Mouse (Mus musculus): ENCODE data around the gene Ltb4r2. TPM values are rescaled to one million over a fixed set of nuclear protein-coding genes. Genes with fewer than 3 reads are reported as not detected.

The Ltb4r2 gene
- polyA plus RNA-seq (2015; fragmentation: Nextera tagmentation; extraction: Ambion mirVana): 0.31 and 0.52 TPM in 2 replicates

- Histone ChIP-seq H3K36me3 (no peaks in the 10 kb centered on the region), H3K4me3 (replicated peaks) (peak within 1 kb of the TSS; percentile 52), H3K4me1 (replicated peaks) (peaks cover 11% of the 10 kb centered on the region), H3K4me2 (replicated peaks) (peak within 1 kb of the TSS; percentile 100), H3K27me3 (replicated peaks) (peaks cover 18% of the 10 kb centered on the region), H3K27ac (0 out of 2 replicates have a peak within 1 kb of the TSS, but pooled peaks have one; percentile 48), H3K9me3 (no peaks in the 10 kb centered on the region), H3K9ac (peak within 1 kb of the TSS; percentile 74)
- no peak for ATAC-seq
- 74% methylated on average over 6 of the region's 6 CpGs for WGBS
Measured at GRCm38 (mm10) chr14:55761163-55761562, at the start of gene Ltb4r2. Ltb4r2 (plus strand) TSS chr14:55761428.

DNA sequence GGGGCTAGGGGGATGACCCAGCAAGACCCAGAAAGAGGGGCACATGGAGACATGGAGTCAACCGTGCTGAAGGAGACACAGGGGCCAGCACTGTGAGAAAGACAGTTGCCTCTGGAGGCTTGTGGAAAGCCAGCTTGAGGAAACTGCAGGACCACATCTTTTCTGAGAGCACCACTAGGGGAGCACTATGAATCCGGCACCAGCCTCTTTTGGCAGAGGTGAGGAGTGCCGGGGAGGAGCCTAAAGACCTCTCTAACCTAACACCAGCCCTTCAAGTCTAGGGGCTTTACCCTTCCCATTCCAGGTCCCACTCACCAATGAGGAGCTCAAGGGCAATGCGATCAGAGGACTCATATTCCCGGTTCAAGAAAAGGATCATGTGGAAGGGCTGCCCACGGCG lies 49.4 kb upstream of the Ltb4r2 start:
- no peak overlapping the region for H3K27ac ChIP-seq
- H3K27me3 ChIP-seq (replicated peaks): peaks cover 4% of the 10 kb centered on the region; the same call in 1 of the 2 replicates
- H3K4me2 ChIP-seq (replicated peaks): no peak overlapping the region
- no peak overlapping the region for H3K9ac ChIP-seq
- no peaks in the 10 kb centered on the region for H3K9me3 ChIP-seq
- no peak for ATAC-seq
- H3K4me1 ChIP-seq (replicated peaks): peaks cover 13% of the 10 kb centered on the region
- H3K36me3 ChIP-seq: no peaks in the 10 kb centered on the region
- no peak overlapping the region for H3K4me3 ChIP-seq (replicated peaks)
- 77% methylated on average over 7 of the region's 7 CpGs for WGBS

DNA sequence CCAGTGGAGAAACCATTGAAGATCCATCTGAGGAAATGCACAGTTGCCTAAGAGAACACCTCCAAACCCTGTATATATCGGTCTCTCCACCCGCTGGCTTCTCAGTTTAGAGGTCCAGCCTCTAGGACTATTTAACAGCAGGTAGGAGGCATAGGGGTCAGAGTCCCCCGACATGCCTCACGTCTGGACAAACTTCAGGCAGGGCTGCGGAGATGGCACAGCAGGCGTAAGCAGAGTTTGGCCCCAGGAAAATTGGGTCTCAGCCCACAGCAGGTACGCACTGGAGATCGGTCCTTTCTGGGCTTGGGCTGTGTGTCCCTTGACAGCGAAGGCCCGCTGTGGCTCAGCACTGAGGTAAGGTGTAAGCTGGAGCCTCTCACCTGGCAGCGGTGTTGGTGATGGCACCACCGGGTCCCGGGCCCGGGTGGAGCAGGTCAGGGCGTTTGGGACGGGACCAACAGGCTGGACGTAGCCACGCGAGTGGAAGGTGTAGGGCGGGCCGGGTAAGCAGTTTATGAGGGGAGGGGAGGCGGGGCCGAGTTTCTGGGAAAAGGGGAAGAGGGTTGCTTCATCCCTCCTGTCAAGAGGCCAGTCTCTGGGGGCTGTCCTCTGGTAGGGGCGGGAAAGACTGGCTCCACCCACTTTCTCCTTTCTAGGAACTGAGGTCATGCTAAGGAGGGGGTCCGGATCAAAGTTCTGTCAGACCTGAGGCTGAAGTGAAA lies 48.1 kb upstream of the Ltb4r2 start:
- peak overlapping the region; percentile 72 for H3K4me2 ChIP-seq (replicated peaks)
- peak overlapping the region; percentile 23 for H3K4me3 ChIP-seq (replicated peaks)
- H3K36me3 ChIP-seq: 0 out of 2 replicates have a peak, but pooled peaks cover 1% of the 10 kb centered on the region
- peak overlapping the region; percentile 34 for H3K9ac ChIP-seq
- H3K4me1 ChIP-seq (replicated peaks): peaks cover 13% of the 10 kb centered on the region
- WGBS: 10% methylated on average over 25 of the region's 25 CpGs
- no peak overlapping the region for H3K27ac ChIP-seq
- peaks cover 4% of the 10 kb centered on the region; the same call in 1 of the 2 replicates for H3K27me3 ChIP-seq (replicated peaks)
- H3K9me3 ChIP-seq: no peaks in the 10 kb centered on the region
- peak; percentile 74 for ATAC-seq

DNA sequence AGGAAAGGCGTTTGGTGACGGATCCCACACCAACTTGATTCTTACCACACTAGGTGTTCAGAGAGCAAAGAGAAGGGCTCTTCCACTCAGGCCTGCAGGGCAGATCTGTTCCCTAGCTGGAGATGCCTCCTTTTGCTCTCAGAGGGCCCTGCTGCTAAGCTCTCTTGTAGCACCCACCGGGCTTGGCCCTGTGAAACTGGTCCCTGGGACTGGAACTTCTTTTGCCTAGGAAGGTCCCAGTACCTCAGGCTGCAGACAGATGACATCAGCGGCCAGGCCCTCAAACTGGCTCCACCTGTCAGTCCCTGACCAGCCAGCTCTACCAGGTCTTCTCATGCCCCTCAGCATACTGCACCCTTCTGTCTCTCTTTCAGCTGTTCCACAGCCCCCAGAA lies 47.5 kb upstream of the Ltb4r2 start, which contains the start of gene Tgm1:
Tgm1 (minus strand) TSS at position 198 of the 394 bp plus-strand sequence.
- Histone ChIP-seq H3K4me1 (replicated peaks) (peaks cover 13% of the 10 kb centered on the region), H3K4me2 (replicated peaks) (peak within 1 kb of the TSS; percentile 72), H3K9ac (peak within 1 kb of the TSS; percentile 34), H3K27ac (no peak within 1 kb of the TSS), H3K9me3 (no peaks in the 10 kb centered on the region), H3K36me3 (0 out of 2 replicates have a peak, but pooled peaks cover 4% of the 10 kb centered on the region), H3K27me3 (replicated peaks) (peaks cover 4% of the 10 kb centered on the region; the same call in 1 of the 2 replicates), H3K4me3 (replicated peaks) (peak within 1 kb of the TSS; percentile 23)
- ATAC-seq: peak; percentile 52
- WGBS: 25% methylated on average over 4 of the region's 4 CpGs

- WGBS: 25% methylated on average over 6 of the region's 6 CpGs
- ATAC-seq: peak; percentile 32
- no peak overlapping the region for H3K4me3 ChIP-seq (replicated peaks)
Measured at GRCm38 (mm10) chr14:55714893-55715292, 46.3 kb upstream of the Ltb4r2 start.

GRCm38 (mm10) chr14:55716271-55716670 lies 45.0 kb upstream of the Ltb4r2 start:
- no peak overlapping the region for H3K27ac ChIP-seq
- peaks cover 4% of the 10 kb centered on the region; the same call in 1 of the 2 replicates for H3K27me3 ChIP-seq (replicated peaks)
- H3K4me1 ChIP-seq (replicated peaks): peaks cover 18% of the 10 kb centered on the region
- no peaks in the 10 kb centered on the region for H3K9me3 ChIP-seq
- WGBS: 94% methylated on average over 6 of the region's 6 CpGs
- no peak overlapping the region for H3K4me2 ChIP-seq (replicated peaks)
- H3K36me3 ChIP-seq: peaks cover 4% of the 10 kb centered on the region; the same call in 1 of the 2 replicates
- ATAC-seq: no peak
- no peak overlapping the region for H3K9ac ChIP-seq
- H3K4me3 ChIP-seq (replicated peaks): no peak overlapping the region

More at GRCm38 (mm10) chr14:55714893-55715292, 46.3 kb upstream of the Ltb4r2 start:
- Histone ChIP-seq H3K9me3 (no peaks in the 10 kb centered on the region), H3K4me2 (replicated peaks) (no peak overlapping the region), H3K27me3 (replicated peaks) (peaks cover 4% of the 10 kb centered on the region; the same call in 1 of the 2 replicates), H3K36me3 (0 out of 2 replicates have a peak, but pooled peaks cover 4% of the 10 kb centered on the region), H3K9ac (no peak overlapping the region), H3K27ac (no peak overlapping the region), H3K4me1 (replicated peaks) (peaks cover 13% of the 10 kb centered on the region)

DNA sequence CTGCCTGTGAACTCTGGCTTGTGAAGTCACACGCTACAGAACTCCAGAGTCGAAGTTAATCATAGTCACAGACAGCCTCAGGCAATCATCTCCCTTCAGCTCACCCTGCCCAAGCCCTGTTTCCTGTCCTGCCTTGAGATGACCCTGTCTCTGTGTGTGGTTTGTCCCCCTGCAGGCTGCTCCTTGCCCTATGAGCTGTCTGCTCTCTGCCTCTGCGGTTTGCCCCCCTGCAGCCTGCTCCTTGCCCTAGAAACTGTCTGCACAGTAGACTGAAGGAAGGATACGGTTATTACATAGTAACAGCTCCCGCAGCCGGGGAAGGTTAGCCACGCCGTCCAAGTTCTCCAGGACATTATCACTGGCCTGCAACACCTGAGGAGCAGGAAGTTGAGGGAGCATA lies 44.3 kb upstream of the Ltb4r2 start:
- ATAC-seq: no peak
- Histone ChIP-seq H3K36me3 (peaks cover 4% of the 10 kb centered on the region; the same call in 1 of the 2 replicates), H3K9me3 (no peaks in the 10 kb centered on the region), H3K27me3 (replicated peaks) (peaks cover 4% of the 10 kb centered on the region; the same call in 1 of the 2 replicates), H3K4me1 (replicated peaks) (peaks cover 20% of the 10 kb centered on the region), H3K4me3 (replicated peaks) (no peak overlapping the region), H3K4me2 (replicated peaks) (no peak overlapping the region), H3K9ac (no peak overlapping the region), H3K27ac (no peak overlapping the region)
- 74% methylated on average over 8 of the region's 8 CpGs for WGBS

DNA sequence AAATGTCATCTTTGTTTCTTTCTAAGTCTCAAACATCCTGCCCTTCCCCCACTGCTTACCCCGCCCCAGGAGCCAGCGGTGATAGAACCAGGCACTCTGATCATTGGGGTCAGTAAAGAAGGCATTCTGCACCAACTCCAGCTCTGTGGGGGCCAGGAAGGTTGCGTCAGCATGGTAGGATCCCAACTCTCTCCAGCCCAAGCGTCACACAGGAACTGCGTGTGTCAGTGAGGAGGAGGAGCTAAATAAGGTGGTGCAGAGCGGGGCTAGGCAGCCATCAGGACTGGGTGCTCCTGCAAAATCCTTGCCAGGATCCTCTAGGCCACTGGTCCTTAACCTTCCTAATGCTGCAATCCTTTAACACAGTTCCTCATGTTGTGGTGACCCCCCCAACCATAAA lies 41.5 kb upstream of the Ltb4r2 start:
- Histone ChIP-seq H3K4me3 (replicated peaks) (no peak overlapping the region), H3K27ac (no peak overlapping the region), H3K27me3 (replicated peaks) (no peaks in the 10 kb centered on the region), H3K36me3 (peaks cover 4% of the 10 kb centered on the region; the same call in 1 of the 2 replicates), H3K4me1 (replicated peaks) (0 out of 2 replicates have a peak, but pooled peaks cover 7% of the 10 kb centered on the region), H3K4me2 (replicated peaks) (no peak overlapping the region), H3K9me3 (no peaks in the 10 kb centered on the region), H3K9ac (no peak overlapping the region)
- ATAC-seq: no peak
- 84% methylated on average over 6 of the region's 6 CpGs for WGBS

- 92% methylated on average over 12 of the region's 12 CpGs for WGBS
- Histone ChIP-seq H3K4me1 (replicated peaks) (0 out of 2 replicates have a peak, but pooled peaks cover 7% of the 10 kb centered on the region), H3K4me3 (replicated peaks) (no peak overlapping the region), H3K27me3 (replicated peaks) (no peaks in the 10 kb centered on the region), H3K4me2 (replicated peaks) (peak overlapping the region; percentile 89; the same call in 1 of the 2 replicates), H3K27ac (no peak overlapping the region), H3K36me3 (peaks cover 4% of the 10 kb centered on the region; the same call in 1 of the 2 replicates), H3K9me3 (no peaks in the 10 kb centered on the region), H3K9ac (no peak overlapping the region)
- no peak for ATAC-seq
Measured at GRCm38 (mm10) chr14:55720666-55721065, 40.6 kb upstream of the Ltb4r2 start.

- Histone ChIP-seq H3K27me3 (replicated peaks) (no peaks in the 10 kb centered on the region), H3K9ac (peak overlapping the region; percentile 81; the same call in 1 of the 2 replicates), H3K4me2 (replicated peaks) (peak overlapping the region; percentile 89), H3K27ac (no peak overlapping the region), H3K9me3 (no peaks in the 10 kb centered on the region), H3K36me3 (peaks cover 4% of the 10 kb centered on the region; the same call in 1 of the 2 replicates), H3K4me3 (replicated peaks) (peak overlapping the region; percentile 91), H3K4me1 (replicated peaks) (0 out of 2 replicates have a peak, but pooled peaks cover 7% of the 10 kb centered on the region)
- 71% methylated on average over 6 of the region's 6 CpGs for WGBS
- ATAC-seq: no peak
Measured at GRCm38 (mm10) chr14:55721076-55721475, 40.2 kb upstream of the Ltb4r2 start.

DNA sequence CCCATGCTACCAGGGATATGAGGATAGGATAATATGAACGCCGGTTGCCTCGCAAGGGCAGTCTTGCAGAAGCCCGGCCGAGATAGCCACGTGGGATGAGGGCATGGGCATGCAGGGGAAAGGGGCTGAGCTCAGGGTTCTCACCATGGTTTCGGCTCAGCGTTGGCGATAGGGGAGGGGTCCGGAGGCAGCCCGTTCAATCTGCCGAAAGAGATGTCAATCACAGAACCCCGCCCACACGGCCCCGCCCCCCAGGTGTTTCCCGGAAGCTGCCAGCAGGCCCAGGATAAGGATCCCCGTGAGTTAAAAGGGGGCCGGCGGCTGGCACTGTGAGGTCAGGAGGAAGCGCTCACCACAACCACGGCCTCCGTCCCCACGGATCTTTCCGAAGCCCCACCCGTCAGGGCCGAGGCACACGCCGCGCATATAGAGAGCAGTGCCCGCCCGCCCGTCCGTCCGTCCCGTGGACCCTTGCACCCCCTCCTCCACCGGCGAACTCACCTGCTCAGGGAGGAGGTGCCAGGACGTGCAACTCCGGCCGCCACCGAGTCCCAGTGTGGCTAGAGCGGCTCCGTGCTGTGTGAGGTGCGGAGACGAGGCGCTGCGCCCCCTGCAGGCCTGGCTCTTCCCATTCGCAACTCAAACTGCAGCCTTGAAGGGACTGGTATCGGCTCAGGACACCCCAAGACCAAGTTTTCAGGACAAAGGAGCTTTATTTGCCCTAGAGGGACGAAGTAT lies 39.4 kb upstream of the Ltb4r2 start, which contains the start of gene Rabggta:
Rabggta (minus strand) TSS at position 564 of the 738 bp plus-strand sequence.
- Histone ChIP-seq H3K9ac (peak within 1 kb of the TSS; percentile 81), H3K9me3 (no peaks in the 10 kb centered on the region), H3K27me3 (replicated peaks) (no peaks in the 10 kb centered on the region), H3K36me3 (peaks cover 4% of the 10 kb centered on the region; the same call in 1 of the 2 replicates), H3K4me3 (replicated peaks) (peak within 1 kb of the TSS; percentile 91), H3K4me1 (replicated peaks) (0 out of 2 replicates have a peak, but pooled peaks cover 7% of the 10 kb centered on the region), H3K4me2 (replicated peaks) (peak within 1 kb of the TSS; percentile 89), H3K27ac (peak within 1 kb of the TSS; percentile 93)
- ATAC-seq: peak; percentile 98
- under 1% methylated on average over 50 of the region's 50 CpGs for WGBS
